12 mouse cellular contexts compared by ENCODE assay signal in the genomic region with DNA sequence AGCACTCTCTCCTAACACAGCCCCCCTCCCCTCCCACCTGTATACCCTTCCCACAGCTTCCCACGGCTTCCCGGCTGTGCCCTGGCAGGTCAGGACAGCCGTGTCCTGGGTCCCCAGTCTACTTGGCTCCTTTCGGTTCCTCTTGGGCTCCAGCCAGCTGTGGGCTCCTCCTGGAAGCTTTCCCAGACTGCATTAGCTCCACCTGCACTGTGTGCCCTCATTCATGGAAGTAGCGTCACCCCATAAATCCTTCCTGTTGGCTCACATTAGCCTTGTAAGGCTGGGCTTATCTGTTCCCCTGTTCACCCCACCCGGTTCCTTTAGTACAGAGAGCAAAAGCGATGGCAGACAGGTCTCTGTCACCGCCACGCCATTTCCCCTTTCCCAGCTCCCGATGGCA.
DNase-seq lines count a peak whose midpoint lies in the region; ATAC-seq and TF ChIP-seq lines count a peak whose summit lies in the region.
"Had no signal": no experiment of that assay in that cellular context is flagged by ENCODE, and none has a peak within 500 bp of the region (broad histone marks: within the 10 kb centered on the region; RNA-seq: fewer than 3 reads in every experiment).

No protein-coding gene starts in this region.

- no peak for TF ChIP-seq CTCF in left cerebral cortex, adult 2 months (IDR thresholded peaks at IDR 0.05)
- TF ChIP-seq CTCF in gastrocnemius, adult 2 months (IDR thresholded peaks at IDR 0.05), result no peak

- intact Hi-C loops in left cerebral cortex, postnatal 4 days (cut with DNase I), result no loop called here
- intact Hi-C loops in left cerebral cortex, adult 2 months (cut with DNase I), result no loop called here
- intact Hi-C loops in gastrocnemius, adult 2 months (cut with DNase I), result loop anchor here (10.0 kb wide), 1 partner anchor 510 kb away; no protein-coding TSS in a partner anchor

- DNase-seq in left cerebral cortex, postnatal 4 days, result peak; percentile 67
- DNase-seq in left cerebral cortex, adult 2 months (ENCODE audit: extremely low spot score in 1 of 2, low spot score in 2 of 2), result no peak
- peak; percentile 31 for DNase-seq in cerebellum, adult 9-10 months
- peak; percentile 50 for DNase-seq in kidney, postnatal 14 days
- peak; percentile 13 for DNase-seq in ovary, postnatal 10 days (ENCODE audit: low spot score)
- DNase-seq in gastrocnemius, adult 2 months, result no peak
- DNase-seq in frontal cortex, postnatal 14 days (ENCODE audit: low spot score in 2 of 2), result no peak
- DNase-seq: liver, embryonic 13.5 days had no signal

- no peak overlapping the region for H3K27ac ChIP-seq in left cerebral cortex, adult 2 months
- no peak overlapping the region for H3K27ac ChIP-seq in gastrocnemius, adult 2 months
- H3K27ac ChIP-seq: forebrain, embryonic 12.5 days; hindbrain, embryonic 10.5 days; liver, embryonic 13.5 days; neural tube, embryonic 13.5 days had no signal

- no peak overlapping the region for H3K4me3 ChIP-seq in left cerebral cortex, adult 2 months
- H3K4me3 ChIP-seq in gastrocnemius, adult 2 months, result no peak overlapping the region
- H3K4me3 ChIP-seq: forebrain, embryonic 12.5 days; hindbrain, embryonic 10.5 days; liver, embryonic 13.5 days; neural tube, embryonic 13.5 days had no signal

- ATAC-seq in activated CD4-positive, CD25-positive, alpha-beta regulatory T cell, adult 4 months, result no peak

Comparison
In these comparisons a context has a peak if more than half of its experiments do, and no peak if none do; other contexts are left out.
1. DNase-seq: peak in left cerebral cortex, postnatal 4 days (single experiment), cerebellum, adult 9-10 months (single experiment), kidney, postnatal 14 days (single experiment) and ovary, postnatal 10 days (single experiment); none in left cerebral cortex, adult 2 months (0 of 2), gastrocnemius, adult 2 months (single experiment) and frontal cortex, postnatal 14 days (0 of 2).